Mouse (Mus musculus) midbrain, postnatal 0 days (tissue): ENCODE data around the gene Trmt44. TPM values are rescaled to one million over a fixed set of nuclear protein-coding genes. Genes with fewer than 3 reads are reported as not detected.

Experiments used
- ATAC-seq: fragments of 200-750 bp; cut with Nextera tagmentation; 2 replicates; pipeline ENCODE4 v1.8.0; 2017; ENCODE audit warnings: moderate number of reproducible peaks, mild to moderate bottlenecking, moderate TSS enrichment, moderate library complexity; ENCODE audit not compliant: low FRiP score
- DNase-seq: peaks from one replicate; pipeline ENCODE4 v3.0.0-alpha.2; 2015; ENCODE audit warnings: low spot score
- H3K27ac ChIP-seq: fragments of 300-500 bp; sonication (generic); 2 replicates; pipeline ENCODE4 v1.5.1; 2014; ENCODE audit warnings: low read depth, mild to moderate bottlenecking, low read length, mixed read lengths
- H3K27me3 ChIP-seq: fragments of 300-500 bp; sonication (generic); 2 replicates; pipeline ENCODE4 v1.6.1; 2014; ENCODE audit warnings: low read length, control low read depth, mixed read lengths; ENCODE audit not compliant: insufficient read depth
- H3K36me3 ChIP-seq: fragments of 300-500 bp; sonication (generic); 2 replicates; pipeline ENCODE4 v1.6.1; 2014; ENCODE audit warnings: low read length, control low read depth, mixed read lengths; ENCODE audit not compliant: insufficient read depth
- H3K4me1 ChIP-seq: fragments of 300-500 bp; sonication (generic); 2 replicates; pipeline ENCODE4 v1.6.1; 2014; ENCODE audit warnings: mild to moderate bottlenecking, control low read depth, antibody characterized with exemption, low read length, mixed read lengths; ENCODE audit not compliant: insufficient read depth
- H3K4me2 ChIP-seq: fragments of 300-500 bp; sonication (generic); 2 replicates; pipeline ENCODE4 v1.6.1; 2014; ENCODE audit warnings: low read depth, mild to moderate bottlenecking, low read length, mixed read lengths; ENCODE audit not compliant: poor library complexity, severe bottlenecking
- H3K4me3 ChIP-seq: fragments of 300-500 bp; sonication (generic); 2 replicates; pipeline ENCODE4 v1.5.1; 2014; ENCODE audit warnings: low read depth, mild to moderate bottlenecking, low read length, moderate library complexity
- H3K9ac ChIP-seq: fragments of 300-500 bp; sonication (generic); replicated peaks from 2 replicates; pipeline ENCODE4 v1.6.1; 2014; ENCODE audit warnings: mild to moderate bottlenecking, low read length, moderate library complexity, mixed read lengths; ENCODE audit not compliant: poor library complexity, severe bottlenecking
- H3K9me3 ChIP-seq: fragments of 300-500 bp; sonication (generic); 2 replicates; pipeline ENCODE4 v1.6.1; 2016; ENCODE audit warnings: low read length, control low read depth
- CTCF ChIP-seq: IDR thresholded peaks from 2 replicates; pipeline ENCODE4 v1.5.1; 2016; ENCODE audit warnings: antibody characterized with exemption, mild to moderate bottlenecking
- WGBS: fragments of 180-500 bp; shearing (Covaris S2); extraction: QIAGEN DNeasy Blood & Tissue Kit; methylation state at CpG from one replicate; pipeline ENCODE4 v1.1.7; 2014; 5-methylcytosine and 5-hydroxymethylcytosine counted together
- polyA plus RNA-seq: library from polyadenylated mRNA; unstranded; fragments of >200 nt; fragmentation: Nextera tagmentation; extraction: Ambion mirVana; gene quantifications from 2 replicates; pipeline ENCODE4 v1.2.1, GENCODE M21; 2015
- total RNA-seq: library from RNA; depleted of rRNA; stranded (reverse); fragments of >200 nt; gene quantifications from 2 replicates; pipeline ENCODE4 v1.2.3, GENCODE M21; 2014

Gene Trmt44
- total and polyA plus RNA-seq, 2 experiments from 2014 or later: 4.9 to 5.8 TPM

GRCm38 (mm10) chr5:35611170-35611569 is 36.3 kb upstream of the Trmt44 start:
- Histone ChIP-seq H3K27me3 (no peaks in the 10 kb centered on the region), H3K9ac (no peak overlapping the region), H3K36me3 (0 out of 2 replicates have a peak, but pooled peaks cover 4% of the 10 kb centered on the region), H3K9me3 (no peaks in the 10 kb centered on the region), H3K4me3 (no peak overlapping the region), H3K4me1 (peaks cover 5% of the 10 kb centered on the region; the same call in 1 of the 2 replicates), H3K4me2 (no peak overlapping the region), H3K27ac (no peak overlapping the region)
- ATAC-seq: no peak
- DNase-seq: no peak
- WGBS: 87% methylated on average over 9 of the region's 9 CpGs
- no peak for TF ChIP-seq CTCF

GRCm38 (mm10) chr5:35610381-35610780 is 35.5 kb upstream of the Trmt44 start:
- Histone ChIP-seq H3K27me3 (no peaks in the 10 kb centered on the region), H3K4me3 (no peak overlapping the region), H3K36me3 (peaks cover 9% of the 10 kb centered on the region; the same call in 1 of the 2 replicates), H3K27ac (no peak overlapping the region), H3K4me1 (peaks cover 5% of the 10 kb centered on the region; the same call in 1 of the 2 replicates), H3K9ac (no peak overlapping the region), H3K4me2 (no peak overlapping the region), H3K9me3 (no peaks in the 10 kb centered on the region)
- 97% methylated on average over 7 of the region's 7 CpGs for WGBS
- no peak for ATAC-seq
- no peak for DNase-seq
- no peak for TF ChIP-seq CTCF

GRCm38 (mm10) chr5:35609971-35610370 is 35.1 kb upstream of the Trmt44 start:
- no peak overlapping the region for H3K4me3 ChIP-seq
- TF ChIP-seq CTCF: no peak

GRCm38 (mm10) chr5:35609381-35609780 is 34.5 kb upstream of the Trmt44 start:
- Histone ChIP-seq H3K27ac (no peak overlapping the region), H3K36me3 (peaks cover 14% of the 10 kb centered on the region; the same call in 1 of the 2 replicates), H3K4me2 (no peak overlapping the region), H3K9me3 (no peaks in the 10 kb centered on the region), H3K9ac (no peak overlapping the region), H3K4me3 (no peak overlapping the region), H3K4me1 (peaks cover 5% of the 10 kb centered on the region; the same call in 1 of the 2 replicates), H3K27me3 (no peaks in the 10 kb centered on the region)
- no peak for TF ChIP-seq CTCF
- DNase-seq (peak; percentile 73), ATAC-seq (peak; percentile 28; the same call in 1 of the 2 replicates)
- WGBS: 11% methylated on average over 12 of the region's 12 CpGs

More at GRCm38 (mm10) chr5:35609971-35610370, 35.1 kb upstream of the Trmt44 start:
- Histone ChIP-seq H3K27me3 (no peaks in the 10 kb centered on the region), H3K9ac (no peak overlapping the region), H3K27ac (no peak overlapping the region), H3K36me3 (peaks cover 14% of the 10 kb centered on the region; the same call in 1 of the 2 replicates), H3K4me1 (peaks cover 5% of the 10 kb centered on the region; the same call in 1 of the 2 replicates), H3K4me2 (no peak overlapping the region), H3K9me3 (no peaks in the 10 kb centered on the region)
- no peak for ATAC-seq
- no peak for DNase-seq
- 75% methylated on average over 2 of the region's 2 CpGs for WGBS

GRCm38 (mm10) chr5:35608559-35608958 is 33.7 kb upstream of the Trmt44 start:
- peaks cover 11% of the 10 kb centered on the region; the same call in 1 of the 2 replicates for H3K36me3 ChIP-seq
- H3K9ac ChIP-seq: no peak overlapping the region
- DNase-seq: no peak
- no peak for TF ChIP-seq CTCF
- no peaks in the 10 kb centered on the region for H3K27me3 ChIP-seq
- peaks cover 5% of the 10 kb centered on the region; the same call in 1 of the 2 replicates for H3K4me1 ChIP-seq
- no peak overlapping the region for H3K4me2 ChIP-seq
- no peak overlapping the region for H3K27ac ChIP-seq
- H3K4me3 ChIP-seq: no peak overlapping the region
- ATAC-seq: no peak
- H3K9me3 ChIP-seq: no peaks in the 10 kb centered on the region
- 76% methylated on average over 5 of the region's 5 CpGs for WGBS

- Histone ChIP-seq H3K9me3 (no peaks in the 10 kb centered on the region), H3K4me3 (no peak overlapping the region), H3K4me2 (no peak overlapping the region), H3K27me3 (no peaks in the 10 kb centered on the region), H3K27ac (no peak overlapping the region), H3K36me3 (peaks cover 18% of the 10 kb centered on the region), H3K4me1 (peaks cover 5% of the 10 kb centered on the region; the same call in 1 of the 2 replicates), H3K9ac (no peak overlapping the region)
- DNase-seq (no peak), ATAC-seq (0 out of 2 replicates have a peak, but pooled peaks have one; percentile 47)
- TF ChIP-seq CTCF: no peak
- 73% methylated on average over 6 of the region's 7 CpGs for WGBS
Observed at GRCm38 (mm10) chr5:35607784-35608183, 32.9 kb upstream of the Trmt44 start.
